Mouse (Mus musculus) T-helper 2 cell (primary cell): ENCODE measurements around the gene Sh3d21.
"Not testable (repeated sequence)": the region's sequence is repeated elsewhere in the genome, so short reads cannot be mapped to it uniquely, and the experiment has no call there.

ENCODE experiments used
- in situ Hi-C: fragments of 300-600 bp; cut with MboI, MseI; formaldehyde crosslinking; loops from one replicate; pipeline ENCODE4 v1.15.1; 2025; ENCODE audit warnings: high pct_unique_total_duplicates

Gene Sh3d21

GRCm38 (mm10) chr4:126173800-126174199 lies 10.5 kb upstream of the Sh3d21 start:
- in situ Hi-C loops = no loop called here

GRCm38 (mm10) chr4:126170737-126171136 lies 7.4 kb upstream of the Sh3d21 start:
- in situ Hi-C loops = not testable (repeated sequence)

- in situ Hi-C loops = no loop called here
These were observed 5.6 kb upstream of the Sh3d21 start for GRCm38 (mm10) chr4:126168851-126169250.

- in situ Hi-C loops = no loop called here
These were observed 2.8 kb upstream of the Sh3d21 start for GRCm38 (mm10) chr4:126166084-126166483.

- in situ Hi-C loops = not testable (repeated sequence)
These were observed 1.8 kb upstream of the Sh3d21 start for GRCm38 (mm10) chr4:126165092-126165491.

- in situ Hi-C loops = no loop called here
These were observed 394 bp upstream of the Sh3d21 start for GRCm38 (mm10) chr4:126163685-126164084.

GRCm38 (mm10) chr4:126162544-126163066 lies 686 bp downstream of the Sh3d21 start:
- in situ Hi-C loops = no loop called here

GRCm38 (mm10) chr4:126161986-126162385 lies 1.3 kb downstream of the Sh3d21 start:
- in situ Hi-C loops = no loop called here

- in situ Hi-C loops = no loop called here
These were observed 1.8 kb downstream of the Sh3d21 start for GRCm38 (mm10) chr4:126161456-126161855.

- in situ Hi-C loops = no loop called here
These were observed 2.3 kb downstream of the Sh3d21 start for GRCm38 (mm10) chr4:126160981-126161380.

GRCm38 (mm10) chr4:126159455-126159854 lies 3.8 kb downstream of the Sh3d21 start:
- in situ Hi-C loops = no loop called here

GRCm38 (mm10) chr4:126157562-126157961 lies 5.7 kb downstream of the Sh3d21 start:
- in situ Hi-C loops = no loop called here

GRCm38 (mm10) chr4:126156617-126157016 lies 6.7 kb downstream of the Sh3d21 start:
- in situ Hi-C loops = no loop called here

GRCm38 (mm10) chr4:126155869-126156268 lies 7.4 kb downstream of the Sh3d21 start:
- in situ Hi-C loops = no loop called here

GRCm38 (mm10) chr4:126155183-126155582 lies 8.1 kb downstream of the Sh3d21 start:
- in situ Hi-C loops = no loop called here

GRCm38 (mm10) chr4:126152864-126153263 lies 10.4 kb downstream of the Sh3d21 start:
- in situ Hi-C loops = loop anchor here (5.0 kb wide), 1 partner anchor 66 kb away; no protein-coding TSS in a partner anchor

- in situ Hi-C loops = loop anchor here (5.0 kb wide), 1 partner anchor 65 kb away; no protein-coding TSS in a partner anchor
These were observed 11.4 kb downstream of the Sh3d21 start for GRCm38 (mm10) chr4:126151701-126152440.

- in situ Hi-C loops = loop anchor here (5.0 kb wide), 1 partner anchor 64 kb away; no protein-coding TSS in a partner anchor
These were observed 12.4 kb downstream of the Sh3d21 start for GRCm38 (mm10) chr4:126150949-126151320.

GRCm38 (mm10) chr4:126150297-126150948 lies 12.9 kb downstream of the Sh3d21 start:
- in situ Hi-C loops = loop anchor here (5.0 kb wide), 1 partner anchor 63 kb away; no protein-coding TSS in a partner anchor

- in situ Hi-C loops = loop anchor here (5.0 kb wide), 1 partner anchor 62 kb away; no protein-coding TSS in a partner anchor
These were observed 13.5 kb downstream of the Sh3d21 start for GRCm38 (mm10) chr4:126149798-126150197.

- in situ Hi-C loops = no loop called here
These were observed 14.1 kb downstream of the Sh3d21 start for GRCm38 (mm10) chr4:126149041-126149676.
